Mouse (Mus musculus): ENCODE results near the gene Lrrc20.

Lrrc20 gene

DNA sequence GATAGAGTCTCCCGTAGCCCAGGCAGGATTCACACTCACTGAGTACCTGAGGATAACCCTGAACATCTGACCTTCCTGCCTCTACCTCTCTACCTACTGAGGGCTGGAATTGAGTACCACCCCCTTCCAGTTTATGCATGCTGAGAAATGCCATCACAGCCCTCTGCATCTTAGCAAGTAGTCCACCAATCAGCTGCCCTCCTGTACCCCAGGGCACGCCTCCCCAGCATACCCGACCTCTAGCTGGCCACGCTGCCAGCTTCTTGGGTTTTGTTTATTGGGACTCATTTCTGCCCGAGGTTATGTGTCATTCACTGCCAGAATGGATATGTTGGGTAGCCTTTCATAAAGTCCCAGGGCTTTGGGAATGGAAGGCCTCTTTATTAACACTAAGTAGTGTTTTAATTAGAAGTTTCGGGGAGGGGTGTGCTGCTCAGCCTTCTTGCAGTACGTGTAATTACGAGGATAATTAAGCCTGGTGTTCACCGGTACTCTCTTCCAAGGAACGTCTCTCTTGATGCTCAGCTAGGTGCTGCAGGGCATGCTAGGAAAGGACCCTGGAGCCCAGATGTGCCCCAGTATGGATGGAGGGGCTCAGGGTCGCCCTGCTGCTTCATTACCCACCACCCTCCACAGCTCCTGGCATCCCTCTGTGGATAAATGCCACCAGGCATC, 36.8 kb downstream of the Lrrc20 start:
- DNase-seq (ENCODE audit: extremely low spot score, low spot score): no peak

DNA sequence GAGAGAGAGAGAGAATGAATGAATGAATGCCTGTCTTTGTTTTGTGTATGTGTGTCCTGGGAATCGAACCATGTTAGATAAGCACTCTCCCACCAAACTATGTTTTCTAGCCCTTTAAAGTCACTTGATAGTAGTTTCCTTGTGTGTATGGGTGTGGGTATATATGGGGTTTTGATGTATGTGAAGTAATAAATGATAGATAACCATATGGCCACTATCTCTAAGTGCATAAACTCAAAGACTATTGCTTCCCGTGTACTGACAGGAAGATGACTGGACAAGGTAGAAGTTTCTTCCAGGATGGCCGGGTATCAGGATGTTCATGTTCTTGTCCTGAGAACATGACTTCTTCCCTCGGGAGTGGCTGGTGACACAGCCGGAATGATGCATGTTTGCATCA, 41.3 kb downstream of the Lrrc20 start:
- no peak for DNase-seq (ENCODE audit: extremely low spot score, low spot score)

DNA sequence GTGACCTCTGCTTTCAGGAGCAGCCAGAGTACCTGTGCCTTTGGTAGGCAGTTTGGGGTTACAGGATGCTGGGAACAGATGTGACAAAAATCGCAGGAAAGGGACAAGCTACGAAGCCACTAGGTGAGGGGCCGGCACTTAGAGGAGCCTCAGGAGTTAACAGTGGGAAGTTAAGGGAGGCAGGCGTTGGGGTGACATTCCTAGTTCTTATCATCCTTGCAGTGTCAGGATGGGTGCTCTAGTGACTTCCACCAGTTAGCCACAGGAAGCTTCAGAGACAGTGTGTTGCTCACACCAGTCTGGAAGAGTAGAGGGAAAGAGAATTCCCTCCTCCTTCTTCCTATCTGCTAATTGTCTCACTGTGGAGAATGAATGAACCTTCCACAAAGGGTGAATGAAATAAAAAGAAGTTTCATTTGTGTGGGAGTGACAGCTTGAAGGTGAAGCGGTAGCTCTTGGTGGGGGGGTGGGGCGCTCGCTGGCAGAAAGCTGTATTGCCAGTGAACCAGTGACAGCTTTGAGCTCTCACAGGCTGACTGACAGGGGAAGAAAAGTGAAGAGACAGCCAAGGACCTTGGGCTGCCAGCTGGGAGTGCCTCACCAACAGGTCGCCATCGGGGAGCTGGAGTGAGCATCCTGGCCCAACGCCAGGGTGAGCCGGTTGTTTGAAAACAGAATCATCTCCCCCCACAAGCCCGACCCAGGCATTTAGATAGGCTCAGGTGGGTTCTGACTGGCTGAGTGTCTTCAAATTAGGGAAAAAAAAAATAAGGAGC, 41.9 kb downstream of the Lrrc20 start:
- DNase-seq (ENCODE audit: extremely low spot score, low spot score): no peak

DNA sequence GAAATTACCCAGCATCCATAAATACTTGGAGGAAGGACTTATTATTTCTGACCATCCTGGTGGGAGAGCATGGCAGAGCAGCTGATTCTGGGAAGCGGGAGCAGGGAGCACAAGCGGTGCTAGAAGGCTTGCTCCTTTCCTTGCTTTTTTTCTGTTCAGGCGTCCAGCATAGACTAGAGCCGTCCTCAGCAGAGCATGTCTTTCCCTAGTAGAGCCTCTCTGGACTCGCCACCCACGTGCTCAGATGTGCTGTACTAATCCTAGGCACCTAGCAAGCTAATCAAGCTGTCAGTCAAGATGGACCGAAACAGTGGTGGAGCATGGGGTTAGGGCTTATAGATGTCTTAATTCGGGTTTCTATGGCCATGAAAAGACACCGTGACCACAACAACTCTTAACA, 42.7 kb downstream of the Lrrc20 start:
- no peak for DNase-seq (ENCODE audit: extremely low spot score, low spot score)

DNA sequence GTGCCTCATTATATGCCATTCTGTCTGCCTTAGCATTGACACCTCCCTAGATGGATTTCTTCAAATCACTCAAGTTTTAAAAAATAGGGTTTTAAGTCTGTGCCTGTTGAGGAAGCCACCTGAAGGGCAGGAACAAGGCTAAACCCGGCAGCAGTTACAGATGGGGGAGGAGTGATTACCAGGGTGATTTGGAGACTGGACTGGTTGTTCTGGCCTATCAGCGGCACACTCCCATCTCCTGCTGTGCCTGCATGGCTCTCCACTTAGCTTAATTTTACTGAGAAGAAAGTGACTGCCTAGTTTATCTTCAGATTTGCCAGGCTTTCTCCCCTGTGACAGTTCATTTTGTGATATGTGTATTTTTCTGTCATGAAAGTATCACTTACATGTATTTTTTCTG, 43.9 kb downstream of the Lrrc20 start:
- no peak for DNase-seq (ENCODE audit: extremely low spot score, low spot score)

DNA sequence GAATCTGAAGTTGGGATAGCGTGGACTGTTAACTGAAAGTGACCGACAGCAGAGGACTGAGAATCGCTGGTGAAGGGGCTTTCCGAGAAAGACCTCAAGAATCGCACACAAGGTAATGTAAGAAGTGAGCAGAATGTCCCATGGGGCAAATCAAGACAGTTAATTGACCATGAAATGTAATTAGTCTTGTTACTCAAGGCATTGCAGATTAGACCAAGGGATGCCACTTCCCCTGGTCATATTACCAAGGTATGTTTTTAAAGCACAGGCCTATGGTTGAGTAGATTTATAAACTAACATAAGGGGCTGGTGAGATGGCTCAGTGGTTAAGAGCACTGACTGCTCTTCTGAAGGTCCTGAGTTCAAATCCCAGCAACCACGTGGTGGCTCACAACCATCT, 45.1 kb downstream of the Lrrc20 start:
- no peak for DNase-seq (ENCODE audit: extremely low spot score, low spot score)

DNA sequence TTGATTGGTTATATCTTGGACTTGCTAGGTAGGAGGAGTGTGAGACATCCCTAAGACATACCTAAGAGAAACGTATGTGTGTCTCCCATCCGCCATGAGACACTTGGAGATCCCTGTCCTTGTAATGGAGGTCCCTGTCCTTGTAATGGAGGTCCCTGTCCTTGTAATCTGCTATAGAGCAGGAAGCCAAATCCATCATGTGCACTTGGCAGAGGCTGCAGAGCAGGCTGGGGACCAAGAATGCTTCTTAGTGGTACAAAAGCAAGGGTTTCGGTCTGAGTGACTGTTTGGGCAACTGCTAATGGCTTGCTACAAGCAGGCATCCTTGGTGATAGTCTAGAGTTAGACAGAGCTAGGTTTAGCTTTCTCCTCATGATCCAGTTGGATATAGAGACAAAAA, 55.3 kb downstream of the Lrrc20 start:
- no peak for DNase-seq (ENCODE audit: extremely low spot score, low spot score)

DNA sequence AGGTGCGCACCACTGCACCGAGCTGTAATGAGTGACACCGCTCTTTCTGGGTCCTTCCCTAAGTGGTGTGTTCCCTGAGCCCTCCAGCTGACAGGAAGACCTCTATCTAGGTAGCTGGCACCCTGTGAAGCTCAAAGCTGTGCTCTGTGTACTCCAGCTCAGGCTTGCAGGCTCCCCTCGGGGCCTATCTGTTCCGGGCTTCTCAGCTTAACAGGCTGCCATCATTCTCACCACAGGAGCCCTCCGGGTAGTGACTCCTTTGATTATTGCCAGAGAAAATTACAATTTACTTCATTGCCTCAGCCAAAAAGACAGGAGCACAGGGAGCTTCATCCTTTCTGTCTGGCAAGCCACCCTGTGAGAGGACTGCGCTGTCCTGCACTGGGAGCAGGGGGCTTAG, 57.7 kb downstream of the Lrrc20 start:
- DNase-seq (ENCODE audit: extremely low spot score, low spot score): no peak

DNA sequence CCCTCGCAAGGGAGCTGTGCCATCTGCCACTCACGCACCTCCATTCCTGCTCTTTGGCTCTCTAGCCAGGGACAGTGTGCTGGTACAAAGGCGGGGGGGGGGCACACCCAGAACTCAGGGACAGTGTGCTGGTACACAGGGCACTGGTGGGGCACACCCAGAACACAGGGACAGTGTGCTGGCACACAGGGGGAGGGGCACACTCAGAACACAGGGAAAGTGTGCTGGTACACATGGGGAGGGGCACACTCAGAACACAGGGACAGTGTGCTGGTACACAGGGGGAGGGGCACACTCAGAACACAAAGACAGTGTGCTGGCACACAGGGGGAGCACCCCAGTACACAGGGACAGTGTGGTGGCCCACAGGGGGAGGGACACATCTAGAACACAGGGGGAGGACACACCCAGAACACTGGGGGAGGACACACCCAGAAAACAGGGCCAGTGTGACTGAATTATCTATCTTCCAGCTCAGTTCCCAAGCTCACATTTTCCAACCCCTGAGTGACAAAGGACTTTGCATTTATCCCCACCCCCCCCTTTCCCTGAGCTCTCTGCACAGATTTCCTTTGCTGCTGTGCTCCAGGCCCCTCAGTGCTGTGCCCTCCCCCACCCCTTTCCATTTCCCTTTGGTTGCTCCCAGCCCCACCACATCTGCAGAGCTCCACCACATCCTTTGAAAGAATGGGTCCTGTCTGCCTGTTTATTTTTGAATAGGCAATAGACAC, 58.9 kb downstream of the Lrrc20 start:
- peak; percentile 41 for DNase-seq (ENCODE audit: extremely low spot score, low spot score)

DNA sequence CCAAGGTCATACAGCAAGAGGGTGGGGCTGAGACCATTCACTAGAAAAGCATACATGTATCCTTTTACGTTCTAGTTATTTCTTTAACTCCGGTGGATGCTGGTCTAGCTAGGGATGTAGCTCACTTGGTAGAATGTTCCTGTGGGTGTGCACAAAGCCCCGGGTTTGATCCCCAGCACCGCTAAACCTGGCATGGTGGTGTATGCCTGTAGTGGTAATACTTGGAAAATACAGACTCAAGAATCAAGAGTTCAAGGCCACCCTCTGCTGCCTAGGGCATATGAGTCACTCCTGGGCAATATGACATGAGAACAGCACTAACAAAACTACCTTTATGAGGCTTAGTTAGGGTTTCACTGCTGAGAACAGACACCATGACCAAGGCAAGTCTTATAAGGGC, 59.8 kb downstream of the Lrrc20 start:
- no peak for DNase-seq (ENCODE audit: extremely low spot score, low spot score)

DNA sequence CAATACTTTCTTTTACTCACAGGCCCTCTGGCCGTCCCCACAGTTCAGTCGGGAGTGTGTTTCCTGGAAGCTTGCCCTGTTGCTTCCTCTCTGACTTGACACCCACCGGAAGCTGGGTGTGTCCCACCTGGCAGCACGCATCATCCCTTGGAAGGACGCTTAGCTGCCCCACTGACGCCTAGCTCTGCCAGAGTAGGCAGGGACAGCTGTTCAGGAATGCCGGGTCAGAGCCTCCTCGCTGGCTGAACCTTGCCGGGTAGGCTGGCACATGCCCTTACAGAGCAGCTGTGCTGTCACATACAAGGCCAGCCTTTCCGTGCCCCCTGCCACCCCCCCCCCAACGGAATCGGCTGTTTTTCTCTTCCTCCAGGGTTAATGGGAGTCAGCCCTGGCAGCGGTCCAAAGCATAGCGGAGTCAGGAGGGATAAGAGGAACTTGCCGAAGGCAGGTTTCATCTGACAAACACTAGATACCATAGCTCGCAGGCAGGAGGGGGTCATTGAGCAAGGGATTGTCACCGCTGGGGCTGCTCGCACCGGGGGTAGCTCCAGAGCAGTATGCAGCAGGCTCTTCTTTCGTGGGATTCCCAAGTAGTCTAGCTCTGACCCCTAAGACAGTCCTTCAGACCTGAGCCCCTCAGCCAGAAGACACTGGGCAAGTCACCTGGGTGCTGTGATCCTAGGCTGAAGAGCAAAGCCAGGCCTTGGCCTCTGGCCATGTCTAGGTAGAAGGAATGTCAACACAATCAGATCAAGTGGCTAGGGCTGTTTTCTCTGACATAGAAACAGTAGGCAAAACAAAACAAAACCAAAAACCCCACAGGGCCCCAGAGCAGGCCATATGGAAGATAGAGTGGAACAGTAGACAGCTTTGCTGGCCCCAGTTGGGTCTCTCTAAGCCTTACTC, 60.8 kb downstream of the Lrrc20 start:
- no peak for DNase-seq (ENCODE audit: extremely low spot score, low spot score)

DNA sequence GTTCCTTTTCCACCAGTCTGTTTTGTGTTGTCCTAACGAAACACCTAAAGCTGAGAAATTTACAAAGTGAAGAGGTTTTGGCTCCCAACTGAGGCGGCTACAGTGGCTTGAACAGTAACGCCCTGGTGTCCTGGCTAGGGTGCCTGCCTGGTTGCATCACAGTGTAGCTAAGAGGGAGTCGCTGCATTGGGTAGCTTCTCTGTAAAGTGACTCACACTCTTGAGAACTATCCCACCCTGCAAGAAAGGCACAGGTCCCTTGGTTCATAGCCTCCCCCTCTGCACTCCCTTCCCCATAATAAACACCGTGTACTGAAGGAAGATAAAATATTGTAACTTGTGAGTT, 61.4 kb downstream of the Lrrc20 start:
- no peak for DNase-seq (ENCODE audit: extremely low spot score, low spot score)

DNA sequence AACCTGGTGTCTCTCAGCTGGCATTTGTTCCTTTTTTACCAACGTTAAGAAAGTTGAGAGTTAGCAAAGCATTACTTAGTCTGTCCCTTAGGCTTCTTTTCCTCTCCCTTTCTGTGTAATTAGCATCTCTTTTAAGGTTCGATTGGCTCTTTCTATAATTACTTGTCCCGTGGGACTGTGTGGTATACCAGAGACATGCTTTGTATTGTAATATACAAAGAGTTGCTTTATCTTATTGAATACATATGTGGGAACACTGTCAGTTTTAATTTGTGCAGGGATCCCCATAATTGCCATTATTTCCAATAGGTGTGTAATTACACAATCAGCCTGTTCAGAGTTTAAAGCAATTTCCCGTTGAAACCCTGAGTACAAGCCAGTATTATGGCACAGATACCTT, 62.8 kb downstream of the Lrrc20 start:
- DNase-seq (ENCODE audit: extremely low spot score, low spot score): no peak

DNA sequence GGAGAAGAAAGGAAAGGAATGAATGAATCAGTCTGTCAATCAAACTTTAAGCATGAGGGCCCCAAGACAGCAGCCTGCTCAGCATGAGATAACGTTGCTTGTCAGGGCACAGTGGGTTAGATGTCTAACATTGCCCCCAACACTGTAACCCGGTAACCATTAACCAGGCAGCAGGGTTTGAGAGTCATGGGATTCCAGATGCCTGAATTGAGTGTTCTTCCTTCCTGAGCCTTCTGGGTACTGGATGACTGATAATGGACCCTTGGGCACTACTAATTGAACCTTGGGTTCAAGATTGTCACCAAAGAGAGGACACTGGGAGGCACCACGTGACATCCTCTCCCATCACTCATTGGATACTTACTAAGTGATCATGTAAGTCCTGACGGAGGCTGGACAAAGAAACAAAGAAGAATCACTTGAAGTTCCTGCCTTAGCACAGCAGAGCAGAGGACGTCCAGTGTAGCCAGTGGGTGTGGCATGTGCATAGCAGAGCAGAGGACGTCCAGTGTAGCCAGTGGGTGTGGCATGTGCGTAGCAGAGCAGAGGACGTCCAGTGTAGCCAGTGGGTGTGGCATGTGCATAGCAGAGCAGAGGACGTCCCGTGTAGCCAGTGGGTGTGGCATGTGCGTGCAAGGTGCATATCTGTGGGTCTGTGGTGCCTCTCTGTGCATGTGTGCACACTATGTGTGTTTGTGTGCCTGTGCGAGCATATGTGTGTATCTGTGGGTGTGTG, 68.7 kb downstream of the Lrrc20 start:
- no peak for DNase-seq (ENCODE audit: extremely low spot score, low spot score)

DNA sequence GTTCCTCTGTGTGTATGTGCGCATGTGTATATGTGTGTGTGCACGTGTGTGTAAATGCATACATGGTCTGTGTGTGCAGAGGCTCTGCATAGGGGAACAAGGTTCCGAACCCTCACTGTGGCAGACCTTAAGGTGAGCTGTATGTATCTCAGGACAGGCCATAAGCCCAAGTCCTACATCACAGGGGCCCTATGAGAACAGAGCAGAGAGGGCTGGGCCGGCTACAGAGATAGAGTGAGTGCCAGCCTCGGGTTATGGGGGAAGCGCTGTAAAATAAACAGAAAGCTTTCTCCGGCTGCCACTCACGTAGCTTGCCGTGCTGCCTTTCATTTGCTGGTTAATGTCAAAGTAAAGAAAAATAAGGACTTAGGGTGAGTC, 69.3 kb downstream of the Lrrc20 start:
- DNase-seq (ENCODE audit: extremely low spot score, low spot score): no peak

DNA sequence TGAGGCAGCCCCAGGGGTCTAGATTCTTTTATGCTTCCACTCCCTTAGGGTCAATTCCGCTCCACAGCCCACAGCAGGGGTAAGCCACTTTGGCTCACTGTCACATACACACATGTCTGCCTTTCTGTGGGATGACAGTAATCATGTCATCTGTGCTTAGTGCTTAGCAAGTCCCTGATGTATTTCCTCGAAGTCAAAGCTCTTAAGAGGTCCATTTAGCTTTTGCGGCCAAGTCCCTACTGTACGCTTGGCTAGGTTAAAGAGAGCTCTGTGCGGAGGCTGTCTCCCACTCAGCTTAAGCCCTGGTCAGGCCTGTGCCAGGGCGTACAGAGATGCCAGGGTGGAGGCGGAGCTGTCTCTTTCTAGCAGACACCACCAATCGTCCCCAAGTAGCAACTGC, 74.5 kb downstream of the Lrrc20 start:
- DNase-seq (ENCODE audit: extremely low spot score, low spot score): no peak

DNA sequence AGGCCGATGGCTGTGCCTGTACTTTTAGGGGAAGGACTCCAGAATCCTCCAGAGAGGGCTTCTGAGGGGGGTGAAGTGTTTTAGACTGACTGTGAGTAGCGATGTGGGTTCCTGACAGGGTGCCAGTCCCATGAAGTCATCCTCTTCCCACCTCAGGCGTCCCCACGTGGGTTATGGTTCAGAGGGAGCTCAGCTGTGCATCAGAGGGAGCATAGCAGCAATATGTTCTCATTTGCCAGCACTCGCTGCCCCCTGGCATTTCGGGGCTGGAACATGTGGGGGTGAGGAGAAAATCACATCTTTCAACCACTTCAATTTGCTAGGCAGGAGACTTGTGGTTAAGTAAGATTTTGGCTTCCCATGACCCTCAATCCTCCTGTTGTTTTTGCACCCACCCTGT, 79.6 kb downstream of the Lrrc20 start:
- no peak for DNase-seq (ENCODE audit: extremely low spot score, low spot score)

DNA sequence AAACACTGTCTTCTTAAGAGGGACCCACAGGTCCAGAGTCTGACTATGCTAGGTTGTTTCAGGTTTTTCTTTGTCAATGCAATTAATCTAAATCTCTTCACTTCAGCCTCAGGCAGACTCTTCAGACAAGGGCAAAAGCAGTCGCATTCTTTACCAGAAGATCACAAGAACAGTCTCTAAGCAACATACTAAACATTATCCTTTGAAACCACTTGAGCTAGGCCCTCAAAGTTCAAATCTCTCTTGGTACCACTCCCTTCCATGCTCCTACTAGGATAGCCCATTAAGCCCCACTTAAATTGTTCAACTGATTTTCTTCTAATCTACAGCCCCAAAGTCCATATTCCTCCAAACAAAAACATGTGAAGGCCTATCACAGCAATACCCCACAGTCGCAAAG, 83.0 kb downstream of the Lrrc20 start:
- DNase-seq (ENCODE audit: extremely low spot score, low spot score): no peak

DNA sequence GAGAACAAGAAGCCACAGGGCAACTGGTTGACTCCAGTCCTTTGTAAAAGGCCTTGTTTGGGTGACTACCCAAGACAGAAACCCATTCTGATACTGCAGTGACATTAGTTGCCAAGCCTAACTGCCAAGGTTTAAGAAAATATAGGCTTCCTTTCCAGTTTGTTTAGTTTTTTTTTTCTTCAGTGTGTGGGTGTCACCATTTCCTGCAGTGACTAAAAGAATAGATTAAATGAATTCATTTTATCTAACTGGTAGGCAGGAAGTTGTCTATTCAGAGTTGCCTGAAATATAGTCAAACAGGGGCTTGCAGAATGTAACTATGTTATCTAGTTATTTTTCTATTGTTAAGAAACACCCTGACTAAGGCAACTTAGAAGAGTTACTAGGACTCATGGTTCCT, 83.9 kb downstream of the Lrrc20 start:
- DNase-seq (ENCODE audit: extremely low spot score, low spot score): no peak

DNA sequence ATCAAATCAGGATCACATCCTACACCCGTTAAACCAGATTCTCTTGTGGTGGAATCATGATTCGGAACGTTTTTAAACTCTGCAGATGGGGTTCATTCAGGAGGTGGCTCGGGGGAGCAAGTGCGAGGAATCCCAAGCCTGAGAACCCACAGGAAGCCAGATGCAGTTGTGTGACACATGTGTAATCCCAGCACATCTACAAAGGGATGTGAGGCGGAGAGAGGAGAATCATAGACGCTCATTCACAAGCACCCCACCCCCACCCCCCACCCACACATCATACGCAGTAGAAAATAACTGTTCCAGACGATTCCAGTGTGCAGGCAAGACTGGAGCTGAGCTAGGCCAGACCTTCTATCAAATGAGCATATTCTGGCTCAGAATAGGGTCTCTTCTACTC, 87.9 kb downstream of the Lrrc20 start:
- no peak for DNase-seq (ENCODE audit: extremely low spot score, low spot score)

DNA sequence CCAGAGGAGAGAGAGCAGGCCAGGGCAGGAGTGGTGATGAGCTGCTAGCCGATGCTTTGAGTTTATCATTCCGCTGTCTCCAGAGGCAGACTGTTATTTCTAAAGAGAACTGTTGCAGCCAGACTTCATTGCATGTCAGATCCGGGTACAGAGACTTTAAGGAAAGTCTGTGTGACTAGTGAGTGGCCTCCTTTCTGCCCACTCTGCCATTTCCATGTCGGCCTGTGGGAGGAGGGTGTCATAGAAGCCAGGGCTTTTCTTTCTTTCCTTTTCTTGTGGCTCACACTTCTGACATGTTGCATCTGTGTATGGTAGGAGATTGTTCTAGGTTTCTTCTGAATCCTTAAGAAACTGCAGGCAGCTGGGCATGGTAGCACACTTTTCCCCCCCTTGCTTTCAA, 88.8 kb downstream of the Lrrc20 start:
- DNase-seq (ENCODE audit: extremely low spot score, low spot score): no peak
